Mouse (Mus musculus): ENCODE results near the gene Sc5d.

Gene Sc5d

GRCm38 (mm10) chr9:42260481-42260880, 3.6 kb downstream of the Sc5d start:
- no peak for DNase-seq (ENCODE audit: low spot score)

- no peak for DNase-seq (ENCODE audit: low spot score)
These were observed 14.9 kb downstream of the Sc5d start for GRCm38 (mm10) chr9:42249112-42249511.

GRCm38 (mm10) chr9:42246688-42247087, 17.4 kb downstream of the Sc5d start:
- DNase-seq (ENCODE audit: low spot score) = no peak

GRCm38 (mm10) chr9:42244173-42244572, 19.9 kb downstream of the Sc5d start:
- no peak for DNase-seq (ENCODE audit: low spot score)

GRCm38 (mm10) chr9:42241021-42241420, 23.0 kb downstream of the Sc5d start:
- DNase-seq (ENCODE audit: low spot score) = no peak

GRCm38 (mm10) chr9:42240583-42240992, 23.5 kb downstream of the Sc5d start:
- DNase-seq (ENCODE audit: low spot score) = peak; percentile 45

GRCm38 (mm10) chr9:42238827-42239226, 25.2 kb downstream of the Sc5d start:
- no peak for DNase-seq (ENCODE audit: low spot score)

GRCm38 (mm10) chr9:42231116-42231515, 32.9 kb downstream of the Sc5d start:
- no peak for DNase-seq (ENCODE audit: low spot score)

GRCm38 (mm10) chr9:42230333-42230732, 33.7 kb downstream of the Sc5d start:
- DNase-seq (ENCODE audit: low spot score) = no peak

GRCm38 (mm10) chr9:42229465-42230110, 34.5 kb downstream of the Sc5d start:
- DNase-seq (ENCODE audit: low spot score) = no peak

GRCm38 (mm10) chr9:42227804-42228203, 36.3 kb downstream of the Sc5d start:
- no peak for DNase-seq (ENCODE audit: low spot score)

GRCm38 (mm10) chr9:42219001-42219660, 44.9 kb downstream of the Sc5d start:
- DNase-seq (ENCODE audit: low spot score) = no peak

GRCm38 (mm10) chr9:42217685-42218084, 46.4 kb downstream of the Sc5d start:
- no peak for DNase-seq (ENCODE audit: low spot score)

- DNase-seq (ENCODE audit: low spot score) = no peak
These were observed 49.9 kb downstream of the Sc5d start for GRCm38 (mm10) chr9:42214116-42214515.

- no peak for DNase-seq (ENCODE audit: low spot score)
These were observed 50.9 kb downstream of the Sc5d start for GRCm38 (mm10) chr9:42213142-42213541.

GRCm38 (mm10) chr9:42209666-42210065, 54.4 kb downstream of the Sc5d start:
- DNase-seq (ENCODE audit: low spot score) = peak; percentile 22

- DNase-seq (ENCODE audit: low spot score) = no peak
These were observed 55.6 kb downstream of the Sc5d start for GRCm38 (mm10) chr9:42208463-42208862.

- DNase-seq (ENCODE audit: low spot score) = no peak
These were observed 57.3 kb downstream of the Sc5d start for GRCm38 (mm10) chr9:42206750-42207149.

GRCm38 (mm10) chr9:42202271-42202670, 61.8 kb downstream of the Sc5d start:
- DNase-seq (ENCODE audit: low spot score) = no peak

Data from left cerebral cortex, adult 11 months (tissue).